Mouse (Mus musculus): ENCODE results near the gene Lmo3.

Gene Lmo3

GRCm38 (mm10) chr6:138581734-138582505 lies at the start of gene Lmo3:
Gene Lmo3, minus strand, starts transcription at chr6:138581968.
- DNase-seq (ENCODE audit: low spot score): no peak

DNA sequence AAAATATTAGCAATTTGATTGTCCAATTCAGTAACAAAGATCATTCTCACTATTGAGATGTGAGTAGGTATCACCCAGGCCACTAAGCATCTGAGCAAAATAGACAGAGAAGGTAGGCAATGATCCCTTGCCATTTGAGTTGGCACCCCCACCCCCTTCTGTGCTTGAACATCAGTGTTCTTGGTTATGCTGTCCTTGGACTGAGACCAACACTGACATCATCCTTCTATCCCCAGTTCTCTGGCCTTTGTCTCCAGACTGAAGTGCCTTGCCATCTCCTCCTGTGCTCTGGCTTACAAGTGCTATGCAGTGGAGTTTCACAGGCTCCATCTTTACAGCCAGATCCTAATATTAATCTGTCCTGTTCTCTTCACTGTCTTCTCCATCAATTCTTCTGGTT lies 39.0 kb upstream of the Lmo3 start:
- DNase-seq (ENCODE audit: low spot score): no peak

- DNase-seq (ENCODE audit: low spot score): no peak
Measured at GRCm38 (mm10) chr6:138618396-138618795, 36.6 kb upstream of the Lmo3 start.

DNA sequence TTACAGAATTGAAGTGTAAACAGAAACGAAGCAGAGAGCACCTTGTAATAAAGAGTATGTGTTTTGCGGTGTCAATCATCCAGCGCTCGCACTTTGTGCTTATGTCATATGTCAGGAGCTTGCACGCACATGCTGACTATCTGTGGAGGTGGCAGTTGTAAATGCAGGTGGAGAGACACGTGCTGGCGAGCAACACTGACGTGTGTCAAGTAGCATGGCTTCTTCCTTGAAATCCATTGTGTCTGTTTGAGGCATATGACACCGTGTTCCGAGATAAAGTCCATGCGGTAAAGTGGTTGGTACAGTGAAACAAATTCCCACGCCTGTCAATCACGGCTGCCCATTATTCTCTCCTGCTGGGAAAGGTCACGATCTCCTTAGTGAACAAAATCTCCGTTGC lies 15.2 kb upstream of the Lmo3 start:
- DNase-seq (ENCODE audit: low spot score): no peak

DNA sequence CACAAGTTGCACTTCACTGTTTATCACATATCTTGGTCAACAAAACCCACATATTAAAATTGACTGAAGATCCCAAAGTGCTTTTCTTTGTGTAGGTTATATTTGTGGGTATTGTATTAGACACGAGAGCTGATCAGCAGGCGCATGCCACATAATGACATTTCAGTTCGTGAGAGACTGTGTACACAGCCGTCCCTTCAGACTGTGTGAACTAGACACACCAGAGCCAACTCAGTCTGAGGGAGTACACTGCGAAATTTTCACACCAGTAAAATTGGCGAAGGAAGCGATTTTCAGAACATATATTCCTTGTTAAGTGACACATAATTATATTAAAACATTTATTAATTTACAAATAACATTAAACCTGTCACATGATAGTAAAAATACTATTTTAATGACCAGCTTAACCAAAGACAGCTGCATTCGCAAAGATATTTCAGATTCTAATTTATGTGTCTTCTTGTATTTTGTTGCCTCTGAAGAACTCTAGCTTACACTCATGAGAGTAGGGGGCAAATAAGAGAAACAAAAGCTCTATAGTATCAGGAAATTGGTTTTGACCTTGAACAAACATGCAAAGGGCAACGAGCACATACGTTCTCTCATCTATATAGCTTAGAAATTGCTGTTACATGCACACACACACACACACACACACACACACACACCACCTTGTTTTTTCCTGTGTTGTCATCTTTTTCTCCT lies 14.4 kb upstream of the Lmo3 start:
- no peak for DNase-seq (ENCODE audit: low spot score)

GRCm38 (mm10) chr6:138583314-138583713 lies 1.5 kb upstream of the Lmo3 start:
- DNase-seq (ENCODE audit: low spot score): peak; percentile 6

DNA sequence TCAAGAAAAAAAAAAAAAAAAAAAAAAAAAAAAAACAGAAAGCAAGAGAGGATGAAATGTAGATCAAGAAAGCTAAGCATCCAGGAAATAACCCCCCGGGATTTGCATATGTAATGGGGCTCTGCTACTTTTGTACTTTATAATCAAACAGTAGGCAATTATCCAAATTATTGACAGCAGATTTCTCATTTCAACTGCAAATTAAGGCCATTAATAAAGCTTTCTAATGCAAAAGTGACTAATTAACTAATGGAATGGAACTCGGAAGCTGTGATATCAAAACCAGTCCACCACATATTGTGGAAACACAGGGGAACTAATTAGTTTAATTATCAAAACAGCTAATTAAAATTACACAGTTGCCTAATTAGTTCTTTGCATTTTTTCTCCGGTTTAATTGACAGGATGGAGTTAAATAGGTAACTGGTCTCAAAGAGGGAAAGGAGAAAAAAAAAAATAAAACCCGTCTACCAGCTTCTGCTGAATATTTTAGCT lies 785 bp upstream of the Lmo3 start:
- DNase-seq (ENCODE audit: low spot score): no peak

- DNase-seq (ENCODE audit: low spot score): no peak
Measured at GRCm38 (mm10) chr6:138580491-138581076, 1.2 kb downstream of the Lmo3 start.

DNA sequence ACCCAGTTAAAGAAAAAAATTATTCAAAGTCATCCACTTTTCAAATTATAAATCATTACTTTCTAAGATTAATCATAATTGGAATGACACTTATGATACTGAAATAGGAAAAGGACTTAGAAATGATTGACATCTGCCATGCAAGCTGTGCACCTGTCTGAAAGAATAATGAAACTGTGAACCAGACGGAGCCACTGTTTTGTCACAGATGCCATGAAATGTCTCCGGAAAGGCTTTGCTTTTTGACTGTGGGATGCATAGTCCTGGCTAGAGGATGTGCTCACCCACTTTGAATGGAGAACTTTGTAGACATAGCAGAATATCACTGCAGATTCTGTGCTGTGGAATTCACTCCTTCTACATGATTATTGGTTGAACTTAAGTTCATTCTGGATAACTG lies 18.4 kb downstream of the Lmo3 start:
- no peak for DNase-seq (ENCODE audit: low spot score)

DNA sequence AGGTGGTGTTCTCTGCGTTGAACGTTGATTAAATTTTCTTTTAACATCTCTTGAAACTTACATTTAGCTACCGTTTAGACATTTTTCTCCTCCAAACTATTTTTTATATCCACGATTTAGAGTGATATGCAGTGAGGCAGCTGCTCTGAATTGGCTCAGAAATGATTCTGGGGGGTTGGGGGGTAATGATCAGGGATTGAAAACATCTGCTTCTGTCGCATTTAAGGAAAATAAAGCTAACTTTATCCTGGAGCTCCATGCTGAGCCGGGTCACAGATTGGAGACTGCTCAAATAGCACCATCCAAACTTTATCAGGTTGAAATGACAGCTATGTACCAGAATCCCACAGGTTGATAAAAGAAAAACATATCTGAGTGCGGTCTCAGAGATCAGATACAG lies 29.6 kb downstream of the Lmo3 start:
- no peak for DNase-seq (ENCODE audit: low spot score)

DNA sequence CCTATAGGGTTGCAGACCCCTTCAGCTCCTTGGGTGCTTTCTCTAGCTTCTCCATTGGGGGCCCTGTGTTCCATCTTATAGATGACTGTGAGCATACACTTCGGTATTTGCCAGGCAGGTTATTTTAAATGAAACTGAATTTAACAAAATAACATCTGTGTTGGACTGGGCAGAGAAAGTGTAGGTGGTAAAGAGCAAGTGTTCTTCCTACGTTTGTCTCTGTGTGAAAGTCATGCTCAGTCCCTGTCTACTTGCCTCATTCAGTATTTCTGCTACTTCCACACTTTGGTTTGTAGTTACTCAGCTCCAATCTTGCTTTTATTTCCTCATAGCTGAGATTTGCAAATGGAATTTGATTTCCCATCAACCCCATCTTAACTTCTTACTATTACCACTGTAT lies 46.9 kb downstream of the Lmo3 start:
- no peak for DNase-seq (ENCODE audit: low spot score)

- DNase-seq (ENCODE audit: low spot score): no peak
Measured at GRCm38 (mm10) chr6:138506642-138507041, 75.1 kb downstream of the Lmo3 start.

GRCm38 (mm10) chr6:138503946-138504345 lies 77.8 kb downstream of the Lmo3 start:
- no peak for DNase-seq (ENCODE audit: low spot score)

GRCm38 (mm10) chr6:138482834-138483233 lies 98.9 kb downstream of the Lmo3 start:
- DNase-seq (ENCODE audit: low spot score): no peak

GRCm38 (mm10) chr6:138477611-138478010 lies 104.2 kb downstream of the Lmo3 start:
- DNase-seq (ENCODE audit: low spot score): peak; percentile 47

DNA sequence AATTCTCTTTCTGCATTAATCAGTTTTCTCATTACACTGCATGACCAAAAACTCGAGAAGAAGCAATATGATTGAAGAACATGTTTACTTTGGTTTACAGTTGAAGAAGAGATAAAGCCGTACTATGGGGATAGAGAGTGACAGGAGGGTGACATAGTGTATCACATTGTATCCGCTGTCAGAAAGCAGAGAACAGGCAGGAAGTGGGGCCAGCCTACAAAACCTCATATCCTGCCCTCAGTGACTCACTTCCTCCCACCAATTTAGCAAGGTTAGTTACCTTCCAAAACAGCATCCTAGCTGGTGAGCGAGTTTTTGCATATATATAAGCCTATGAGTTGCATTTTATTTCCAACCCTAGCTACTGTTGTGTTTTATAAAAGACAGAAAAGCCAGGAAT lies 112.6 kb downstream of the Lmo3 start:
- DNase-seq (ENCODE audit: low spot score): no peak

GRCm38 (mm10) chr6:138444515-138445048 lies 137.2 kb downstream of the Lmo3 start:
- DNase-seq (ENCODE audit: low spot score): no peak

- no peak for DNase-seq (ENCODE audit: low spot score)
Measured at GRCm38 (mm10) chr6:138437351-138437750, 144.4 kb downstream of the Lmo3 start.

DNA sequence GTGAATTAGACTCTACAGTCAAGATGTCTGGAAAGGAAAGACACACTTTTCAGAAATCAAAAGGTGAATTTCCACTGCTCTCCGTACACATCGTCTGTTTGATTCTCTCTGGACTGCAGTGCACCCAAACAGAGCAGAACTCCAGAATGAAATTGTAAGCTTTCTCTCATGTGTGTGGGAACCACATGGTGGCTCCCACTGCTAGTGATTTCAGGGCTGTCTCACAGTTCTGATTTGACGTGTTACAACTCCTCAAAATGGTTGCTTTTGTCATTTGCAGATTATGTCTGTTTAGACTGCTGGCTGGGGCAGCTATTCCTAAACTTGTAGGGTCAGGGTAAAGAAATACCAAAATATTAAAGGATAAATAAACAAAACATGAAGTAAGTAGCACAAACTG lies 145.0 kb downstream of the Lmo3 start:
- DNase-seq (ENCODE audit: low spot score): no peak

DNA sequence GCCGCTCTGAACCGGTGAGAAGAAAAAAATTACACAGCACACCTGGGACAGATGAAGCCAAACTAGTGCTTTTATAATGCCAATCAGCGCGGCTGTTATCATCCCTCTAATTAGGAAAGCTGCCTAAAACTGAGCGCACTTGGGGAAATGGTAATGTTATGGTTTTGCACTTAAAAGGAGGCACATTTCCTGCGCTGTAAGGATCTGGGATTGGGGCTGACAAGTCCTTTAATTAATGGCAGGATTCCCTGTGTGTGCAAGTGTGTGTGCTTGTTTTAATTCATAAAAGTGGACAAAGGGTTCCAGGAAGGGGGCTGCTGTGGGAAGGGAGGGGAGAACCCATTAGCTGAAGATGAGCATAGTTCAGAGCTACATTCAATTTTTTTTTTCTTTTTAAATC lies 154.4 kb downstream of the Lmo3 start:
- no peak for DNase-seq (ENCODE audit: low spot score)

- no peak for DNase-seq (ENCODE audit: low spot score)
Measured at GRCm38 (mm10) chr6:138426894-138427293, 154.9 kb downstream of the Lmo3 start.

DNA sequence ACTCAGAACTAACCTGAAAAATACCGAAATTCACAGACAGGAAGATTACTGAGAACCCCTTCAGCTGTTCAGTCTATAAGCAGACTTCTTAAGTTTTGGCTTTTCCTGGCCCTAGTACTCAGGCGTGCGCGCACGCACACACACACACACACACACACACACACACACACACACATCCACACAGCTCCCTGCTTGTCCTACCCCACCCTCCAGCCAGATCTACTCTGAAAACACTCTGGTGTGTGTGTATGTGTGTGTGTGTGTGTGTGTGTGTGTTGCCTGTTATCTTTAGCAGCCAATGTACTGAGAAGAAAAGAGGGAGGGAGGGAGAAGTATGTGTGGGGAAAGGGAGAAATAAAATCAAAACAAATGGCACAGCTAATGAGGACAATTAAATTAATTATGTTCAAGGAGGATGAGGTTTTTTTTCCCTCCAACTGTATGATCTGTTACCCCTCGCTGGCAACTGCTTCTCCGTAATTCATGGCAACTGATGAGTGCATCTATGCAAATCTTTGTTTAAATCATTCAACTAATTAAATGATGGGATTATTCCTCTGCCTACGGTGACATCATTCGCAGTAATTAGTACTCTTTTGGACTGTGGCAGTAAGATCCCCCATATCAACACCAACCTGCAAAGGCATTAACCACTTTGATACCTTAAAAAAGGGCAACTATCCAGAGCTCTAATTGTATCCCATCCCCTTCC lies 157.1 kb downstream of the Lmo3 start:
- DNase-seq (ENCODE audit: low spot score): no peak
